Mouse (Mus musculus) forebrain, embryonic 11.5 days (tissue): ENCODE results near the gene Fam241a. TPM values are rescaled to one million over a fixed set of nuclear protein-coding genes. Genes with fewer than 3 reads are reported as not detected.
A peak's percentile ranks its signal among the peaks of the same experiment; 100 is the strongest.

Source experiments
- ATAC-seq: fragments of 200-750 bp; cut with Nextera tagmentation; replicated peaks from 2 replicates; pipeline ENCODE4 v1.8.0; 2017; ENCODE audit warnings: moderate TSS enrichment; ENCODE audit not compliant: low FRiP score
- DNase-seq: peaks from one replicate; pipeline ENCODE4 v3.0.0-alpha.2; 2017; ENCODE audit warnings: low spot score
- H3K27ac ChIP-seq: fragments of 300-500 bp; sonication (generic); 2 replicates; pipeline ENCODE4 v1.5.1; 2014; ENCODE audit warnings: low read depth, low read length
- H3K27me3 ChIP-seq: fragments of 300-500 bp; sonication (generic); 2 replicates; pipeline ENCODE4 v1.6.1; 2014; ENCODE audit warnings: mild to moderate bottlenecking, low read length, mixed read lengths; ENCODE audit not compliant: control insufficient read depth, insufficient read depth
- H3K36me3 ChIP-seq: fragments of 300-500 bp; sonication (generic); 2 replicates; pipeline ENCODE4 v1.6.1; 2014; ENCODE audit warnings: mild to moderate bottlenecking, low read length, moderate library complexity, mixed read lengths; ENCODE audit not compliant: control insufficient read depth, insufficient read depth
- H3K4me1 ChIP-seq: fragments of 300-500 bp; sonication (generic); replicated peaks from 2 replicates; pipeline ENCODE4 v1.6.1; 2014; ENCODE audit warnings: low read length, mixed read lengths; ENCODE audit not compliant: control insufficient read depth, insufficient read depth
- H3K4me2 ChIP-seq: fragments of 300-500 bp; sonication (generic); 2 replicates; pipeline ENCODE4 v1.6.1; 2014; ENCODE audit warnings: low read depth, mild to moderate bottlenecking, low read length, moderate library complexity, mixed read lengths; ENCODE audit not compliant: severe bottlenecking
- H3K4me3 ChIP-seq: fragments of 300-500 bp; sonication (generic); 2 replicates; pipeline ENCODE4 v1.5.1; 2014; ENCODE audit warnings: low read depth, low read length
- H3K9ac ChIP-seq: fragments of 300-500 bp; sonication (generic); 2 replicates; pipeline ENCODE4 v1.6.1; 2014; ENCODE audit warnings: low read length
- H3K9me3 ChIP-seq: fragments of 300-500 bp; sonication (generic); 2 replicates; pipeline ENCODE4 v1.6.1; 2016; ENCODE audit warnings: low read length, mixed read lengths; ENCODE audit not compliant: control insufficient read depth
- WGBS: fragments of 180-500 bp; shearing (Covaris S2); extraction: QIAGEN DNeasy Blood & Tissue Kit; methylation state at CpG from one replicate; pipeline ENCODE4 v1.1.7; 2014; 5-methylcytosine and 5-hydroxymethylcytosine counted together
- polyA plus RNA-seq: library from polyadenylated mRNA; unstranded; fragments of >200 nt; fragmentation: Nextera tagmentation; extraction: Ambion mirVana; gene quantifications from 2 replicates; pipeline ENCODE4 v1.2.1, GENCODE M21; 2014

Gene Fam241a
- polyA plus RNA-seq, 1 experiment from 2014 or later, result 4.6 TPM

- no peaks in the 10 kb centered on the region for H3K9me3 ChIP-seq
- H3K27me3 ChIP-seq, result no peaks in the 10 kb centered on the region
- no peaks in the 10 kb centered on the region for H3K4me1 ChIP-seq
- no peaks in the 10 kb centered on the region for H3K36me3 ChIP-seq
- H3K4me3 ChIP-seq, result no peak overlapping the region
- DNase-seq, result no peak
- H3K9ac ChIP-seq, result no peak overlapping the region
- no peak for ATAC-seq
- H3K4me2 ChIP-seq, result no peak overlapping the region
- WGBS, result 84% methylated on average over 9 of the region's 9 CpGs
- H3K27ac ChIP-seq, result no peak overlapping the region
Measured at GRCm38 (mm10) chr3:127917999-127918661, 22.0 kb upstream of the Fam241a start.

GRCm38 (mm10) chr3:127917549-127917948 is 21.4 kb upstream of the Fam241a start:
- Histone ChIP-seq H3K4me1 (no peaks in the 10 kb centered on the region), H3K4me2 (no peak overlapping the region), H3K27me3 (no peaks in the 10 kb centered on the region), H3K4me3 (no peak overlapping the region), H3K27ac (no peak overlapping the region), H3K9ac (no peak overlapping the region), H3K36me3 (no peaks in the 10 kb centered on the region), H3K9me3 (no peaks in the 10 kb centered on the region)
- ATAC-seq (no peak), DNase-seq (no peak)
- WGBS, result 86% methylated on average over 3 of the region's 3 CpGs

- Histone ChIP-seq H3K27me3 (no peaks in the 10 kb centered on the region), H3K36me3 (no peaks in the 10 kb centered on the region), H3K9me3 (no peaks in the 10 kb centered on the region), H3K4me3 (no peak overlapping the region), H3K27ac (no peak overlapping the region), H3K9ac (no peak overlapping the region), H3K4me1 (no peaks in the 10 kb centered on the region), H3K4me2 (no peak overlapping the region)
- no peak for DNase-seq
- WGBS, result 83% methylated on average over 3 of the region's 3 CpGs
- no peak for ATAC-seq
Measured at GRCm38 (mm10) chr3:127915656-127916334, 19.7 kb upstream of the Fam241a start.

- Histone ChIP-seq H3K4me1 (no peaks in the 10 kb centered on the region), H3K36me3 (no peaks in the 10 kb centered on the region), H3K27me3 (no peaks in the 10 kb centered on the region), H3K9me3 (no peaks in the 10 kb centered on the region; the same call in 1 of the 2 replicates), H3K27ac (no peak overlapping the region), H3K4me2 (no peak overlapping the region), H3K9ac (no peak overlapping the region), H3K4me3 (no peak overlapping the region)
- DNase-seq (no peak), ATAC-seq (no peak)
- 59% methylated on average over 16 of the region's 16 CpGs for WGBS
Measured at GRCm38 (mm10) chr3:127913885-127914709, 18.0 kb upstream of the Fam241a start.

- WGBS, result 75% methylated on average over 7 of the region's 7 CpGs
- Histone ChIP-seq H3K27me3 (no peaks in the 10 kb centered on the region), H3K9ac (no peak overlapping the region), H3K36me3 (no peaks in the 10 kb centered on the region), H3K4me1 (no peaks in the 10 kb centered on the region), H3K9me3 (no peaks in the 10 kb centered on the region; the same call in 1 of the 2 replicates), H3K4me2 (no peak overlapping the region), H3K4me3 (no peak overlapping the region), H3K27ac (no peak overlapping the region)
- no peak for ATAC-seq
- no peak for DNase-seq
Measured at GRCm38 (mm10) chr3:127909941-127910340, 13.8 kb upstream of the Fam241a start.

- Histone ChIP-seq H3K4me2 (peak overlapping the region; percentile 63), H3K27me3 (peaks cover 9% of the 10 kb centered on the region; the same call in 1 of the 2 replicates), H3K36me3 (no peaks in the 10 kb centered on the region), H3K4me3 (peak overlapping the region; percentile 69), H3K9ac (peak overlapping the region; percentile 69), H3K27ac (no peak overlapping the region), H3K4me1 (no peaks in the 10 kb centered on the region), H3K9me3 (no peaks in the 10 kb centered on the region)
- DNase-seq, result no peak
- no peak for ATAC-seq
- 45% methylated on average over 7 of the region's 7 CpGs for WGBS
Measured at GRCm38 (mm10) chr3:127894981-127895779, 944 bp downstream of the Fam241a start.

GRCm38 (mm10) chr3:127893902-127894301 is 2.2 kb downstream of the Fam241a start:
- WGBS, result 86% methylated on average over 7 of the region's 7 CpGs
- no peak for ATAC-seq
- no peak overlapping the region for H3K4me3 ChIP-seq

GRCm38 (mm10) chr3:127891906-127892305 is 4.2 kb downstream of the Fam241a start:
- H3K27ac ChIP-seq, result no peak overlapping the region
- H3K9me3 ChIP-seq, result no peaks in the 10 kb centered on the region
- H3K4me1 ChIP-seq, result no peaks in the 10 kb centered on the region
- DNase-seq (no peak), ATAC-seq (no peak)
- H3K36me3 ChIP-seq, result no peaks in the 10 kb centered on the region
- WGBS, result 52% methylated on average over 10 of the region's 10 CpGs
- H3K4me3 ChIP-seq, result no peak overlapping the region
- H3K9ac ChIP-seq, result no peak overlapping the region
- no peak overlapping the region for H3K4me2 ChIP-seq
- peaks cover 9% of the 10 kb centered on the region; the same call in 1 of the 2 replicates for H3K27me3 ChIP-seq

More at GRCm38 (mm10) chr3:127893902-127894301, 2.2 kb downstream of the Fam241a start:
- Histone ChIP-seq H3K9me3 (no peaks in the 10 kb centered on the region), H3K4me2 (no peak overlapping the region), H3K27ac (no peak overlapping the region), H3K27me3 (peaks cover 9% of the 10 kb centered on the region; the same call in 1 of the 2 replicates), H3K36me3 (no peaks in the 10 kb centered on the region), H3K9ac (no peak overlapping the region), H3K4me1 (no peaks in the 10 kb centered on the region)
- DNase-seq, result no peak
